Mouse (Mus musculus) cortical plate, adult 2 months (tissue): Measurements from ENCODE around the gene Cxcl15.

Experiments
- CTCF ChIP-seq: fragments of 200-500 bp; IDR thresholded peaks from 2 replicates; pipeline ENCODE4 v1.5.1; 2011; ENCODE audit warnings: mild to moderate bottlenecking, control low read depth, low read length; ENCODE audit not compliant: insufficient read depth; ENCODE audit errors: extremely low read depth
- POLR2A ChIP-seq: fragments of 200-500 bp; IDR thresholded peaks from 2 replicates; pipeline ENCODE4 v1.6.1; 2011; ENCODE audit warnings: mild to moderate bottlenecking, low read length, control low read depth; ENCODE audit not compliant: insufficient read depth; ENCODE audit errors: extremely low read depth

DNA sequence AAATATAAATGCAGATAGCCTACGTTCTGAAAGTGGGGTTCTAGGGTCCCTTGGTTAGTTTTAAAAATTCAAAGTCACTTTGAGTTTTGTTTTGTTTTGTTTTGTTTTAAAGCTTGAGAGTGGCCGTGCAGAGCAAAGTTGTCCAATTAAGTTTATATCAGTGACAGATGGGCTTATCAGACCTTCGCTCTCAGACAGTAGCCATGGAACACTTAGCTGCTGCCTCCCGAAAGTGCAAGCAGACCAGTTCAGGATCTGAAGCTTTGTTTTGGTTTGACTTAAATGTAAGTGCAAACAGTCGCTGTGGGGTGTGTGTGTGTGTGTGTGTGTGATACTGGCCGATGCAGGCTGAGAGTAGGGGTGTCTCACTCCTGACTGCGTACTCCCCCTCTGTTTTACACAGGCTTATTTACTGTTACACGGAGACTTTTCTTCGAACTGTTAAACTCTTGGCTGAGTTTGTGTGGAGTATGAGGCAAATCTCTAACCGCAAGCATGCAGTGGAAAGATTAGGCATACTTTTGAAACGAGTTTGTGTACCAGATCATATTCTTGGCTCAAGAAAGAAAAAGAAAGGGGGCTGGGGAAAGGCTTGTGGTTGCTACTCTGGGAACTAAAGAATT lies 37.9 kb downstream of the Cxcl15 start:
- TF ChIP-seq CTCF (no peak), POLR2A (no peak)
